Mouse (Mus musculus) layer of hippocampus, adult 2 months (tissue): ENCODE results near the gene Hectd4. TPM values are rescaled to one million over a fixed set of nuclear protein-coding genes. Genes with fewer than 3 reads are reported as not detected.
A peak's percentile ranks its signal among the peaks of the same experiment; 100 is the strongest.

ENCODE experiments used
- DNase-seq, 2 experiments: peaks; one replicate each; pipeline ENCODE4 v3.0.0; 2022; ENCODE audit warnings: low spot score in 2 of 2
- H3K27ac ChIP-seq: fragments of 200-600 bp; 2 replicates; pipeline ENCODE4 v1.8.1; 2022
- H3K4me3 ChIP-seq: fragments of 200-600 bp; 2 replicates; pipeline ENCODE4 v1.8.1; 2022; ENCODE audit warnings: mild to moderate bottlenecking
- CTCF ChIP-seq: fragments of 200-600 bp; conservative IDR thresholded peaks from 2 replicates; pipeline ENCODE4 v1.8.1; 2022; ENCODE audit warnings: antibody characterized with exemption, mild to moderate bottlenecking, moderate library complexity
- total RNA-seq, 2 experiments: library from RNA; stranded (reverse); gene quantifications; 2 replicates each; pipeline ENCODE4 v1.2.3; 2021

Gene Hectd4
- total RNA-seq, 2 experiments from 2014 or later: 170 to 175 TPM

DNA sequence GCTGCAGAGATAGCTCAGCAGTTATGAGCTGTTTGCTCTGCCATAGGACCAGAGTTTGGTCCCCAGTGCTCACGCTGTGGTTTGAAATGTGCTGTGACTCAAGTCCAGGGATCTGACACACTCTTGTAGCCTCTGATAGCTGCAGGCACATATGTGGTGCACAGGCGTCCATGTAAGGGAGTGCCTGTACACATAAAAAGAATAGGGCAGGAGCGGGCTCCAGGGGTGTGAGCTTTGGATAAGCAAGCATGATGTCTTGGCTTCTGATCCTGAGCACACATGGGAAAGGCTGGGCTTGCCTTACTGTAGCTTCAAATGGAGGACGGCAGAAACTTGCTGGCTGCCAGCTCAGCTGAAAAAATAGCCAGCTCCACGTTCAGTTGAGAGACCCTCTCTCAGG is 175.6 kb downstream of the Hectd4 start:
- no peak for DNase-seq
- no peak overlapping the region for H3K27ac ChIP-seq
- no peak overlapping the region for H3K4me3 ChIP-seq
- no peak for TF ChIP-seq CTCF

DNA sequence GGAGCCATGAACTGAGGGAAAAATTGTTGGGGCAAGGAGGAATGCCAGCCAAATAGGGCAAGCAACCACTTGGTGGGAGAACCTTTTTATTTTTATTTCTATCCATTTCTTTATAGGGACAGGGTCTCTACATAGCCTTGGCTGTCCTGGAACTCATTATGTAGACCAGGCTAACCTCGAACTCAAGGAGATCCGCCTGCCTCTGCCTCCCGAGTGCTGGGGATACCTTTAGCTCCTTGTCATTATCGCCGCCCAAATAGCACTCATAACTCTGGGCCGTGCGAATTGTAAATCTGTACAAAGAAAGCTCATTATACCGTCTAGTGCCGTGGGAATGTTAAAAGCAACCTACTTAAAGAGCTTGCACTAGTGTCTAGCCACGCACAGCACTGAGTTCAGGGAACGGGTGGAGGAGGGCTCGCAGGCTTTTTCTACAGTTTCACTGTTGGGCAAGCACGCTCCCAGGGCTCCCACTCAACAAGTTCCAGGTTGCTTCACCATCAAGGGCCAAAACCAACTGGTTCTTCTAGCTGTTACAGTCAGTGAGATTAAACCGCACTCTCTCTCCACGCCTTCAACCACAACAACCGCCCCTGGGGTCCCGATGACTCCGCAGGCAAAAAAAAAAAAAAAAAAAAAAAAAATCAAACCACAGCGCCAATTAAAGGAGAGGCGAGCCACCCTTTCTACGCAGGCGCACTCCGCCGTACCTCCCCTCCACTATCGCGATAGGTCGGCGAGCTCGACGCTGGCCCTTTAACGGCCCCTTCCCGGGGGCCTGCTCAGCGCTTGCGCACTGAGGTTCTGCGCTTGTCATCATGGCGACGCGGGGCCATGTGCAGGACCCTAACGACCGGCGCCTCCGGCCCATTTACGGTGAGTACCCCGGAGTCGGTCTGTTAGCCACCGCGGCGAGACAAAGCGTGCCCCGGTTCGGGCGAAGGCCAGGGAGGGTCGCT is 177.4 kb downstream of the Hectd4 start, which contains the start of gene Naa25:
Naa25 (plus strand) TSS at position 750 of the 959 bp plus-strand sequence.
- H3K4me3 ChIP-seq: peak within 1 kb of the TSS; percentile 82
- peak within 1 kb of the TSS; percentile 88 for H3K27ac ChIP-seq
- TF ChIP-seq CTCF: no peak
- peak; percentile 93 to 95 for DNase-seq

DNA sequence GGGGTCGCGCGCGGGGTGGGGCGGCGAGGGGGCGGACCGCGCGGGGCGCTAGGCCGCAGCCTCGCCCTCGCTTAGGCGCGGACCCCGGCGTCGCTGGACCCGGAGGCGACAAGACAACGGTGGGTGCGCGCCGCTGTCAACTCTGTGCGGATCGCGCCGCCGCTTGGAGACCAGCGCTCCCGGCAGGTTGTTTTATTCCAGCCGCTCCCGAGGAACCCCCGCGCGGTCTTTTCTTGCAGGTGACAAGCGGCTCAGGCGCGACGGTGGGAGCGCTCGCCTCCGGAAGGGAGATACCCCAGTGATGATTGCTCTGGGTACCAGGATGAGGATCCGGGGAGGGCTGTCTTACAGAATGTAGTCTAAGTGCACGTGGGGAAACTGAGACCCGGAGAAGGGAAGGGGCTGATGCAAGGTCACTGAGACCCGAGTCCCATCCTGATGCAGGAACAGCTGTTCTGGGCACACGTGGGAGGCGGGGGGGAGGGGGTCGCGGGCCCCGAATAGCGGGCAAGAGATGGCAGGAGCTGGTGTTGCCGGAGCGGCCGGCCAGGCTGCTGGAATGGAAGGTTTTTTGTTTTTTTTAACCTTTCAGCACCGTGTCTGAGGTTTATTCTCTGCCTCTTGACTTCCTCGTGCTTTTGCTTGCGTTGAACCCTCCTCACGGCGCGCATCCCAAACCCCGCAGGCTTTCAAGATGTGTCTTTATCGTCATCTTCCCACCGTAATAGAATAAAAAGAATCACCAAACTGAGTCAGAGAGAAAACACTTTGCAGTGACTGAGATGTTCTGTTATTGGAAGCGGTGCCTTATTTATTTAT is 178.3 kb downstream of the Hectd4 start:
- H3K4me3 ChIP-seq: peak overlapping the region; percentile 82
- no peak for TF ChIP-seq CTCF
- peak in 1 of 2 experiments; percentile 29 for DNase-seq
- peak overlapping the region; percentile 88 for H3K27ac ChIP-seq

DNA sequence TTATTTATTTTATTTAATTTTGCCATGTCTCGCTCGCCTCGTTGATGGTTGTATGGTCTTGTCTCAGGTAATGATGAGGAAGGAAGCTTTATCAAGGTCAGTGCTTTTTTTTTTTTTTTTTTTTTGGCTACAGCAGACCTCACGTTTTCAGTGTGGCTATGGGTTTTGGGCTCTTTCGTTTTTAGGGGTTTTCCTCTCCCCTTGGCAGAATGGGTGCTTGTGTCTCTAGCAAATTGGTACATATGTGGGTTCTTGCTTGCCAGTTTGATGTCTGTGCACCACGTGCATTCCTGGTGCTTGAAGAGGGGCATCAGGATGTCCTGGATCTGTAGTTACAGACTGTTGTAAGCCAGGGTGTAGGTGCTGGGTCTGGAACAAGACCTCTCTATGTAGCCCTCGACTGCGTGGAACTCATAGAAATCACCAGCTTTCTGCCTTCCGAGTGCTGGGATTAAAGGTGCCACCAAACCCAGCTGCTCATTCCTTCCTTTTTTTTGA is 179.0 kb downstream of the Hectd4 start:
- Histone ChIP-seq H3K27ac (no peak overlapping the region), H3K4me3 (peak overlapping the region; percentile 82)
- no peak for DNase-seq
- no peak for TF ChIP-seq CTCF

DNA sequence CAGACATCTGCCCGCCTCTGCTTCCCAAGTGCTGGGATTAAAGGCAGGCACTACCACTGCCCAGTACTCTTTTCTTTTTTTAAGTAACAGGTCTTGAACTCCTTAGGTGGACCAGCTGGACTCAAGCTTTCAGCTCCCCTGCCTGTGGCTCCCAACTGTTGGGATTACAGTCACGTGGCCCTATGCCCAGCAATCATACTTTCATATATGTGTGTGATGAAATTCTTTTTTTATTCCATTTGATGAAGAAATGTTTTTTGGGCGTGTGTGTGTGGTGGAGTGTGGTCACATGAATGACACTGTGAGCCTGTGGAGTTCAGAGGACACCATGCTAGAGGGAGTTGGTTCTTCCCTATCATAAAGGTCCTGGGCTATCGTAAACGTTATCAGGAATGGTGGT is 179.5 kb downstream of the Hectd4 start:
- TF ChIP-seq CTCF: no peak
- Histone ChIP-seq H3K27ac (no peak overlapping the region), H3K4me3 (no peak overlapping the region; the same call in 1 of the 2 replicates)
- no peak for DNase-seq

DNA sequence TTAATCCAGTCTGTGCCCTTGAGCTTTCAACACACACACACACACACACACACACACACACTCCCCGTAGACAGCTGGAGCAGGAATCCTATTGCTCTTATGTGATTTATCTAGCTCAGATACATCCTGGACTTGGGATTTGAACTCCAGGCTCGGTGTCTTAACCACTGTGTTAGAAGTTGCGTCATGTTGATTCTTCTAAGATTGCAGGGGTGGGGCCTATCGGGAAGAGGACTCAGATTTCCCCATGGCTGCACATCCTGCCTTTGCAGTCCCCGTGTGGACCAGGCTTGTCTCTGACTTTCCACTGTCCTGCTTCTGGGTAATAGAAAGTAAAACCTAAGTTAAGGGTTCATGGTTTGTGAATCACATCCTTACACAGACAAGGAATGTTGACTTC is 180.0 kb downstream of the Hectd4 start:
- no peak overlapping the region for H3K4me3 ChIP-seq
- TF ChIP-seq CTCF: no peak
- H3K27ac ChIP-seq: no peak overlapping the region
- no peak for DNase-seq

DNA sequence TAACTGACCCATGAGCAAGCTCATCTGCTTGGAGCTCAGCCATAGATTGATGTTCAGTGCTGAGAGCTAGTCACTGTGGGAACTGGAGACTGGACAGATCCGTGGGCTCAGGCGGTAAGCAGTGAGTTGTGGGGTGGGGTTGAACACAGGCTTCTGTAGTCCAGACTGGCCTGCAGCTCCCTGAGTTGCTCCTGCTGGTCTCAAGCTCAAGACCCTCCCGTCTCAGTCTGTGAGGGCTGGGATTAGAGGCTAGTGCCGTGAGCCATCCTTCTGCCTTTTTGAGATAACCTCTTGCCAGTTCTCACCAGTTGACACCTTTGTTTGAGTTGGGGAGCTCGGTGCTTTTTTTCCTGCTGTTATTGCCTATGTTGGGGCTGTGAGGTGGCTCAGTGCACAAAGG is 180.8 kb downstream of the Hectd4 start:
- no peak for DNase-seq
- Histone ChIP-seq H3K4me3 (no peak overlapping the region), H3K27ac (no peak overlapping the region)
- no peak for TF ChIP-seq CTCF

DNA sequence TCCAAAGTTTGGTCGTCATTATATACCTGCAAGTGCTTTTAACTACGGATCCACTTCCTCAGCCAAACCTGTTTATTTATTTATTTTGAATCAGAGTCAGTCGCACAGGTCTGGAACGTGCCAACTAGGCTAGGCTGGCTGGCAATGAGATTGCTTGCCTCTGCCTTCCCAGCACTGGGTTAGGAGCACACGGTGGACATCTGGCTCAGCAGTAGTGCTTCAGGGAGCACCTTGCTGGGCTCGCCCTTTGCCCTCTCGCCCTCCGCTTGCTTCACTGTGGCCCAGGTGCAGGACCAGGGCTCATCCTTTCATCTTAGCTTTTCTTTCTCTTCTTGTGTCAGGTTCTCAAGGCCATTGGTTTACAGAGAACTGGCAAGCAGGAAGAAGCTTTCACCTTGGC is 187.8 kb downstream of the Hectd4 start:
- Histone ChIP-seq H3K4me3 (no peak overlapping the region), H3K27ac (no peak overlapping the region)
- no peak for DNase-seq
- TF ChIP-seq CTCF: no peak

DNA sequence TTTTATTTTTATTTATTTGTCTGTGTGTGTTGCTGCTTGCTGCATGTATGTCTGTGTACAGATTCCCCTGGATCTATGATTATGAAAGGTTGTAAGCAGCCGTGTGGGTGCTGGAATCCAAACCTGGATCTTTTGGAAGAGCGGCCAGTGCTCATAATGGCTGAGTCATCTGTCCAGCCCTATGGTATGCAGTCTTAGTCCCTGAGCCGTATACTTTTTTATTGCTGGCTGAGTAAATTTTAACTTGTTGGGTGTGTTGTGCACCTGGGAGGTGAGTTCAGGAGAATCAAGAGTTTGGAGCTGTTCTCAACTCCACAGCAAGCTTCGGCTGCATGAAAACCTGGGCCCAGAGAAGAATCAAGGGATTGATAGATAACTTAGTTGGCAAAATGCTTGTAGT is 191.0 kb downstream of the Hectd4 start:
- no peak for TF ChIP-seq CTCF
- no peak for DNase-seq
- no peak overlapping the region for H3K27ac ChIP-seq

More for the DNA sequence above, 191.0 kb downstream of the Hectd4 start:
- H3K4me3 ChIP-seq: no peak overlapping the region

Other genes starting within 250 kb of the Hectd4 start
- gene Rph3a, start 210.1 kb upstream of the Hectd4 start, total RNA-seq: 100 to 1,000 TPM; 226 to 235 TPM
- 10 to 100 TPM; 94.9 to 97.9 TPM for gene Ptpn11, start 28.8 kb upstream of the Hectd4 start, total RNA-seq
- 100 to 1,000 TPM; 472 to 483 TPM for gene Rpl6, start 15.7 kb upstream of the Hectd4 start, total RNA-seq
- 10 to 100 TPM; 79.8 to 82.8 TPM for gene Trafd1, start 165.4 kb downstream of the Hectd4 start, total RNA-seq
- gene Naa25, start 177.7 kb downstream of the Hectd4 start, total RNA-seq: 10 to 100 TPM; 37.2 to 40.9 TPM
- 1 to 10 TPM; 7.7 to 8.6 TPM for gene Tmem116, start 231.7 kb downstream of the Hectd4 start, total RNA-seq
- 100 to 1,000 TPM; 127 to 144 TPM for gene Erp29, start 232.3 kb downstream of the Hectd4 start, total RNA-seq